Mouse (Mus musculus) yolk sac, embryonic 10.5 days (tissue): ENCODE results near the gene Tmigd3.

Source experiments
- DNase-seq: peaks from one replicate; pipeline ENCODE4 v3.0.0-alpha.2; 2017; ENCODE audit warnings: low spot score

Gene Tmigd3

DNA sequence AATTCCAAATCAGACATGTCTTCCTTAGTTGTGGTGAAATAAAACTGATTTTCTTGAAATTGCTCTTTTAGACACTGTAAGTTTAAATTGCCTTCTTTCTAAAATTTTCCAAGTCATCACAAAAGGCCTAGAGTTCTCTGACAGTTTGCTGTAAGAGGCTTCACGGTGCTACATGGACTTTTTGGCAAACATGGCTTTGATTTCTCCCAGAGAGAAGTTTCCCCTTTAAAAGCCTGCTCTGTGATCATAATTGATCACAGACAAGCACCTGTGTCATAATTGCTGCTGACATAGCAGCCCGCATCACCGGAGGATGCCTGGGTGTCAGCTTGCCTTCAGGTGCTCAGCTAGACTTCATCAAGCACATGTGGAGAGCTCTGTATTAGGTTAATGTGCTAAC, at the start of gene Tmigd3, which contains the start of gene Adora3:
Tmigd3 (plus strand) TSS at position 346 of the 400 bp plus-strand sequence.
Adora3 (plus strand) TSS at position 301 of the 400 bp plus-strand sequence.
- no peak for DNase-seq

GRCm38 (mm10) chr3:105821504-105821903, 49.2 kb upstream of the Tmigd3 start:
- no peak for DNase-seq

DNA sequence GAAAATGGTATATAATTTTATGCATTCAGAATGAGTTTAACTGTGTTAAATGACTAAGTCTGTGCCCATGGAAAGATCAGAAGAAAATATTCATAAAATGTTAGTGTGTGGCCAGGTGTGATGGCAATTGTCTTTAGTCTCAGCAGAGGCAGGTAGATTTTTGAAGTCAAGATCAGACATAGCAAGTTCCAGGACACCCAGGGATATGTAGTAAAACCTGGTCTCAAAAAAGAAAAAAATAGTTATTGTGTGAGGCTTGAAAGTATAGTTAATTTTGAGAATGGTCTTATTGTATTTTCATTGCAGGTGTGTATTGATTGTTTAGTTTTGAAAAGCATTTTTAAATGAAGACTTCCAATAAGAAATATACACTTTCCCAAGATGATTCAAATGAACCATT, 47.1 kb upstream of the Tmigd3 start:
- DNase-seq = no peak

GRCm38 (mm10) chr3:105824103-105824502, 46.6 kb upstream of the Tmigd3 start:
- DNase-seq = no peak

- no peak for DNase-seq
Measured at GRCm38 (mm10) chr3:105824704-105825103, 46.0 kb upstream of the Tmigd3 start.

DNA sequence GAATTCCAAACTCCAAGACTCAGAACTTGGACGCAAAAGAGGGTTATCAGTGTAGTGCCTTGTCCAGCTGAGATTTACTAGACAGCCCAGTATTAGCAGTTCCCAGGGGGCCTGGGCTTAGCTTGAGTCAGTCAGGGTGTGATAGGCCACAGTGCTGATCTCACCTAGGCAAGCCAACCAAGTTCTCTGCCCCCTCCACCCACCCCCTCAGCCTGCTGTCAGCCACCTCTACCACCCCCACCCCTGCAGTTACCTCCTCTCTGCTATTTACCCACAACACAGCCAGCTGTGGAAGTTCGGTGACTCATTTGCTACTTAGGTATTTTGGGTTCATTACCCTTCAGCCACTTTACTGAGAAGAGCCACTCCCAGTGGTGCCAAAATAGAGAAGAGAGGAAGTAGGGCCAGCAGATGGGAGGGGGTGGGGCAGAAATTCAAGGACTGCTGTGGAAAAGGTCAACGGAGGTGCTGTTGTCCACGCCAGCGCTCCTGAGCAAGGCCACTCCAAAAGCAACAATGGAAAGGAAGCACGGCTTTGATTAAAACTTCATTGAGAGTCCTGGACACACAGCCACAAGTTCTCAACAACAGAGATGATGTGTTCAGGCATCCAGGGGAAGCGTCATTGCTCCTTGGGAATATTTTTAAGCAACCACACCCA, 45.1 kb upstream of the Tmigd3 start:
- DNase-seq = no peak

- DNase-seq = no peak
Measured at GRCm38 (mm10) chr3:105831584-105831983, 39.1 kb upstream of the Tmigd3 start.

GRCm38 (mm10) chr3:105835875-105836274, 34.8 kb upstream of the Tmigd3 start:
- DNase-seq = no peak

DNA sequence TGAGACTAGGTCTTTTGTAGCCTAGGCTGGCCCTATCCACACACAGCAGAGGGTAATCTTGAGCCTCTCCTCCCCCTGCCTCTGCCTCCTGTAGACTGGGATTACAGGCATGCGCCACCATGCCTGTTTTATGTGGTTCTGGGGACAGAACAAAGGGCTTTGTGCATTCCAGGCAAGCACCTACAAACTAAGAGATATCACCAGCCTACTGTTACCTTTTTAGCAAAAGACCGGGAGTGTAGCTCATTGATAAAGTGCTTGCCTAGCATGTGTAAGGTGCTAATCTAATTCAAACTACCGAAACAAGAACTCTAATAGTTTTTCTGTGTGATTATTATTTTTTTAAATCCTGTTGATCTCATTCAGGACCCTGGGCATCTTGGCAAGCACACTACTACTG, 33.8 kb upstream of the Tmigd3 start:
- no peak for DNase-seq

GRCm38 (mm10) chr3:105838655-105839054, 32.0 kb upstream of the Tmigd3 start:
- no peak for DNase-seq

- no peak for DNase-seq
Measured at GRCm38 (mm10) chr3:105839836-105840235, 30.9 kb upstream of the Tmigd3 start.

DNA sequence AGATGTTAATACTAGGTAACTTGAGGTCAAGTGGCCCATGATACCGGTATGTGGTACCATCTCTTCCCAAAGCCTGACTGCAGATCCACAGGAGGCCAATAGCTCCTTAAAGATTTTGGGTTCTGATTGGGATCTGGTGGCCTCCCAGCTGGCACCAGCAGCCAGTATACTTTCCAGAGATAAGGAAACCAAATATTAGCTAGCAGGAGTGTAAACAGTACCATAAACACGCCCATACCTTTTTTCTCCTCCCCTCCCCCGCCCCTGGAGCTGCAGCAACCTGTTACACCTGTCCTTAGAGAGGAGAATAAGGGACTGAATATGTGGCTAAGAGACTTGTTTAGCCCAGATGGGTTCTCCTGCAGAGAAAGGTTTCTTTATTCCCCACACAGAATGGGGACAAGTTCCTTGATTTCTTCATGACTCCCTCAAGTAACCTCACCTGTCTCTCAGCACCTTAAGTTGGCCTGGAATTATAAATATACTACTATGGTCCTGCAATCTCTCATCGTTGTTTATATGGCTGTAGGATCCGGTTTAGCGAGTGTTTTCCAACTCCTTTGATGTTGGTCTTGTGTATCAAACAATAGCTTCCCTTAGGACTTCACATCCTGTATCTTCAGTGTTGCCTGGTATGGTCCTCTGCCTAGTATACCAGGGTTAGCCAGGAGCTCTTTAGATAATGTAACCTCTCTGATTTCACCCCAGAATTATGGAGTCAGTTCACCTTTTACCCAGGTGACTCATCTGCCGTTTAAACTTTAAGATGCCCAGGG, 24.2 kb upstream of the Tmigd3 start:
- DNase-seq = peak; percentile 20

DNA sequence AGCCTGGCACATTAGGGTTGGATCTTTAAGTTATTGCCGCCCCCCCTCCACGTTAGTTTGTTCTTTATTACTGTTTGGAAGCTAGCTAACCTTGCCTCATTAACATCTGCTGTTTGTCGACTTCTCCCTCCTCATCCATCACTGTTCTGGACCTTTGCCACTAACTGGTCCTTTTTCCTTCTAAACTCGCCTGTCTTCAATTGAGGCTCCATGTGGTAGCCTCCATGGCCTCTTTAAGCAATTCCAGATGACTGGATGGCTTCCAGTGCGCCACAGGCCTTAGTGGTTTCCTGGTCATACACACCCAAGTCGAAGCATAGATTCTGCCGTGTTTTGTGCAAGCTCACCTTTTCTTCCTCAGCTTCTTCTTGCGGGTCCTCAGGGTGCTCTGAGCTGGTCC, 16.9 kb upstream of the Tmigd3 start:
- DNase-seq = no peak

GRCm38 (mm10) chr3:105854786-105855185, 15.9 kb upstream of the Tmigd3 start:
- no peak for DNase-seq

DNA sequence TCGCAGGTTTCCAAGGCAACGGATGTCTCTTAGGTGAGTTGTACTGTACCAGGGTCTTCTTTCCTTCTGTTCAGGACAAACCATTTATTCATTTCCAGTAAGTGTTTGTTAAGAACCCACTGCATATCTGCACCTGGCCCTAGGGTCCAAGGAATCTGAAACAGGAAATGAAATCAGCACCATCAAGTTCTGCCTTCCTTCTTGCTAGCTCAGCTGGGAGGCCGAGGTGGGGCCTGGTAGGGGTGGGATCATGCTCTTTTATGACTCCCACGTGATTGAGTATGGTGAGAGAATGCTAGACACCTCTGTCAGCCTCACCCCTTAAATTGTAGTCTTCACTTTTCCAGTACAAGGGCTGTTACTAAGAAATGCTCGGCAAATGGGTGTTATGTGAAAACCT, 13.2 kb upstream of the Tmigd3 start:
- no peak for DNase-seq

- DNase-seq = no peak
Measured at GRCm38 (mm10) chr3:105861747-105862366, 8.8 kb upstream of the Tmigd3 start.

DNA sequence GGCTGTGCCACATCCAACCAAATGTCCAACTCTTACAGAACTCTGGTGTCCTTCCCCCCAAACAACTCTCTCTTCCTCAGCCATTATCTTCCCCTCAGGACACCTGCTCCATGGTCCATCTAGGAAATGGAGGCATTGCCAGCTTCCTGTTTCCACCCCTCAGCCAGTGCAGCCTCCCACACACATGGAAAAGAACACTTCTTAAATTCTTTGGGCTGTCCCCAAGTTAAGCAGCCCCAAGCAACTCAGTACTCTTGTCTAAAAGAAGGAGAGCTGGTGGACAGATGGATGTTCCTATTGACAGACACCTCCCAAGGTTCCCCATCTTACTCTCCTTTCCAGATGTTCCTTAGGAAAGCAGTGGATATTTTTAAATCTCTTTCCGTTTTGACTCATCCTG, 6.6 kb upstream of the Tmigd3 start:
- no peak for DNase-seq

DNA sequence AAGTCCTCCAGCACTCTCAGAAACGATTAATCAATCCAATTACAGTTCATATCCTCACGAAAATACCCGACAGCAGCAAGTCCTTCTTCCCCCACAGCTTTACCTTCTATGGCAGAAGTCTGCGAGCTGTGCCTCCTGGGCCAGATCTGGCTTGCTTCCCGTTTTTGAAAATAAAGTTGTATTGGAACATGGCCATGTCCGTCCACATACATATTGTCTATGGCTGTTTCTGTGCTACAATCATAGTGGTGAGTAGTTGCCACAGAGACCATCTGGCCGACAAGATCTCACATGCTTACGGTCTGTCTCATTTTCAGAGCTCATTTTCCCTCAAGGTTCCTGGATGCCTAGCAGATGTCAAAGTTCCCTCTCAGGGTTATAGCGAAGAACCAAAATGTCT, 5.6 kb upstream of the Tmigd3 start:
- DNase-seq = no peak

- DNase-seq = no peak
Measured at GRCm38 (mm10) chr3:105868135-105868534, 2.6 kb upstream of the Tmigd3 start.

GRCm38 (mm10) chr3:105872034-105872433, 1.3 kb downstream of the Tmigd3 start:
- no peak for DNase-seq

GRCm38 (mm10) chr3:105872579-105872978, 1.9 kb downstream of the Tmigd3 start:
- no peak for DNase-seq

DNA sequence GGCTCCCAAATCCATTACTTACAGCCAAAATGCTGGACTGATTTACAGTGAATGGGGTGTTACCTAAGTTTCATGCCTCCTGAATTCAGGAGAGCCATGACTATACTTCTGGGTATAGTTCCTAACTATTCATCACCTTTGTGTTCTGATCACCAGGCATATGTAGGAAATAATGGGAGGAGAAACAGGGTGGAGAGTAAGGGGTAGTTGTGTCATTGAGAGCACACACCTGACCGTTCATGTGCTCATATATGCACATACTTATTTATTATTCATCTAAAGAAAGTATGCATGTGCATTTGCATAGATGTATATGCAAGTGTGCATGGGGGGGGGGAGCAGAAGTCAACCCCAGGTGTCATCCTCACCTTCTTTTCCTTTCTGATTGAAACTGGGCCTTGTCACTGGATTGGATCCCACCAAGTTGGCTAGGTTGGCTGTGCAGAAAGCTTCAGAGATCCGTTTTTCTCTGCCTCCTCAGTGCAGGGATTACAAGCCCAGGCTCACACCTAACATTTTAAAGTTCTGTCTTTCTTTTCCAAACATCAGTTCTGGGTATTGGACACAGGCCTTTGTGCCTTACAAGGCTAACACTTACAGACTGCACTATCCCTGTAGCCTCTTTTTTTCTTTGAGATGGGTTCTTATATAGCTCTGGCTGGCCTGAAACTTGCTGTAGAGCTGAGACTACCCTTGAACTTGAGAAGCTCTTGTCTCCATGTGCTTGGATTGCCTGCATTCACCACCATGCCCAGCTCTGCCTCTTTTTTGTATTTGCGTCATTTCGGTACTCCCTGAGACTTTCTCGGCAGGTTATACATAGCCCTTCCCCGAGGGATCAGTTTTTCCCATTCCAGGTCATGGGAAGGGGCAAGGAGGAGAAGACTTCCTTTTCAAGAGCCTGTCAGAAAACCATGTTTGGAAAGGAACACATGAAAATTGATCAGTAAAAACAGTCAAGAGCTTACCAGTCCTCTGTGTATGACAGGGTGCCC, 3.0 kb downstream of the Tmigd3 start:
- DNase-seq = no peak
